ENCODE assay signal across 34 mouse cellular contexts in the genomic region with DNA sequence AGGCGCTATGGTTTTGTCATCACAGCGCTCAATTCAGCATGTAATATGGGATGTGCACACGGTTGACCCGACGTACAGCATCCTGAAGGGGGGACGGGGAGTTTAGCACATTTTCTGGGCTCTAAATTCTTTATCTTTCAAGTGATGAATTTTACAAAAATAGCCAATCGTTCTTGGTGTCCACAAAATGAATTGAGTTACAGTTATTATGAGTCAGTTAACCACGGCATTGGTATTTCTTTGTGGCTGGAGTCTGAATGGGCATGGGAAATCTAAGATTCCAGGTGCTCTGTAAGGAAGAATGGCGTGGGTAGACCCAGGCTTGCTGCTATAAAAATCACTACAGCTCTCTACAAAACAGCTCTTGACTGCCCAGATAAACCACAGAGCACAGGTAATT. TPM values are rescaled to one million over a fixed set of nuclear protein-coding genes. Genes with fewer than 3 reads are reported as not detected.
DNase-seq lines count a peak whose midpoint lies in the region; ATAC-seq and TF ChIP-seq lines count a peak whose summit lies in the region.
"Had no signal": no experiment of that assay in that cellular context is flagged by ENCODE, and none has a peak within 500 bp of the region (broad histone marks: within the 10 kb centered on the region; RNA-seq: fewer than 3 reads in every experiment).

No protein-coding gene starts in this region.

- no peaks in the 10 kb centered on the region for H3K36me3 ChIP-seq in midbrain, postnatal 0 days (ENCODE audit: insufficient read depth, low read length)
- no peaks in the 10 kb centered on the region for H3K36me3 ChIP-seq in midbrain, embryonic 15.5 days (replicated peaks)
- H3K36me3 ChIP-seq: embryonic facial prominence, embryonic 10.5 days; embryonic facial prominence, embryonic 13.5 days; forebrain, embryonic 12.5 days; forebrain, embryonic 15.5 days; G1E; heart, embryonic 12.5 days; heart, embryonic 15.5 days; hindbrain, embryonic 15.5 days had no signal

- H3K4me2 ChIP-seq in midbrain, postnatal 0 days (ENCODE audit: low read depth, low read length, poor library complexity, severe bottlenecking), result no peak overlapping the region
- no peak overlapping the region for H3K4me2 ChIP-seq in midbrain, embryonic 15.5 days
- H3K4me2 ChIP-seq: embryonic facial prominence, embryonic 13.5 days; forebrain, embryonic 12.5 days; forebrain, embryonic 15.5 days; heart, embryonic 12.5 days; heart, embryonic 15.5 days; hindbrain, embryonic 15.5 days had no signal

- H3K9ac ChIP-seq in midbrain, postnatal 0 days (replicated peaks; ENCODE audit: low read length, poor library complexity, severe bottlenecking), result no peak overlapping the region
- no peak overlapping the region for H3K9ac ChIP-seq in midbrain, embryonic 15.5 days
- H3K9ac ChIP-seq: embryonic facial prominence, embryonic 13.5 days; forebrain, embryonic 12.5 days; forebrain, embryonic 15.5 days; heart, embryonic 12.5 days; heart, embryonic 15.5 days; hindbrain, embryonic 15.5 days had no signal

- H3K9me3 ChIP-seq in midbrain, postnatal 0 days (ENCODE audit: low read length), result no peaks in the 10 kb centered on the region
- no peaks in the 10 kb centered on the region for H3K9me3 ChIP-seq in midbrain, embryonic 15.5 days
- H3K9me3 ChIP-seq: embryonic facial prominence, embryonic 10.5 days; embryonic facial prominence, embryonic 13.5 days; forebrain, embryonic 12.5 days; forebrain, embryonic 15.5 days; G1E; heart, embryonic 12.5 days; heart, embryonic 15.5 days; hindbrain, embryonic 15.5 days had no signal

- no peak overlapping the region for H3K27ac ChIP-seq in midbrain, postnatal 0 days (ENCODE audit: low read depth, low read length)
- H3K27ac ChIP-seq in midbrain, embryonic 15.5 days, result no peak overlapping the region
- H3K27ac ChIP-seq: embryonic facial prominence, embryonic 10.5 days; embryonic facial prominence, embryonic 13.5 days; forebrain, embryonic 12.5 days; forebrain, embryonic 15.5 days; heart, adult 2 months; heart, embryonic 15.5 days; hindbrain, embryonic 15.5 days had no signal

- H3K4me3 ChIP-seq in midbrain, postnatal 0 days (ENCODE audit: low read depth, low read length), result no peak overlapping the region
- no peak overlapping the region for H3K4me3 ChIP-seq in midbrain, embryonic 15.5 days
- H3K4me3 ChIP-seq: embryonic facial prominence, embryonic 10.5 days; embryonic facial prominence, embryonic 13.5 days; erythroblast, embryonic 14.5 days; forebrain, embryonic 12.5 days; forebrain, embryonic 15.5 days; heart, adult 2 months; heart, embryonic 12.5 days; heart, embryonic 15.5 days; hindbrain, embryonic 15.5 days had no signal

- 79% methylated on average over 9 of the region's 9 CpGs for WGBS in midbrain, postnatal 0 days
- 78% methylated on average over 9 of the region's 9 CpGs for WGBS in midbrain, embryonic 15.5 days

- no peaks in the 10 kb centered on the region for H3K27me3 ChIP-seq in midbrain, postnatal 0 days (ENCODE audit: insufficient read depth, low read length)
- H3K27me3 ChIP-seq in midbrain, embryonic 15.5 days (replicated peaks), result no peaks in the 10 kb centered on the region
- H3K27me3 ChIP-seq: CH12.LX; embryonic facial prominence, embryonic 13.5 days; forebrain, embryonic 12.5 days; forebrain, embryonic 15.5 days; heart, embryonic 12.5 days; heart, embryonic 15.5 days; hindbrain, embryonic 15.5 days had no signal

- TF ChIP-seq CTCF in midbrain, postnatal 0 days (IDR thresholded peaks at IDR 0.05), result no peak

- DNase-seq in heart, adult 11 months, result peak; percentile 40
- no peak for DNase-seq in heart, adult 8-10 months (ENCODE audit: low spot score)
- DNase-seq in midbrain, postnatal 0 days (ENCODE audit: low spot score), result peak; percentile 19
- peak; percentile 26 for DNase-seq in retina, postnatal 1 day
- no peak for DNase-seq in testis, postnatal 10 days (ENCODE audit: low spot score)
- DNase-seq: adrenal gland, adult 2 months; adrenal gland, postnatal 14 days; B cell, adult 2 months; cerebellum, adult 11-12 months; cerebellum, adult 8-10 months; cerebellum, postnatal 10 days; cerebellum, postnatal 36 days; embryo, embryonic 11 days; gastrocnemius, postnatal 25 days; heart, adult 2 months; heart, postnatal 14 days; heart, postnatal 4 days had no signal

- no peak for ATAC-seq in midbrain, postnatal 0 days (ENCODE audit: low FRiP score)
- no peak for ATAC-seq in midbrain, embryonic 15.5 days (replicated peaks)
- ATAC-seq: forebrain, embryonic 15.5 days had no signal

- no peaks in the 10 kb centered on the region for H3K4me1 ChIP-seq in midbrain, postnatal 0 days (ENCODE audit: insufficient read depth, low read length)
- H3K4me1 ChIP-seq in midbrain, embryonic 15.5 days, result no peaks in the 10 kb centered on the region
- H3K4me1 ChIP-seq: embryonic facial prominence, embryonic 10.5 days; embryonic facial prominence, embryonic 13.5 days; forebrain, embryonic 12.5 days; forebrain, embryonic 15.5 days; heart, embryonic 12.5 days; heart, embryonic 15.5 days; hindbrain, embryonic 15.5 days had no signal

RNA-seq across cellular contexts. Expression of gene Odaph, which starts 2.0 kb away (rescaled TPM):
- total RNA-seq in heart, adult 8-10 months (2022), result not detected
- 0.38 and 0.55 TPM in 2 replicates for total RNA-seq in midbrain, postnatal 0 days (2014; rRNA removed)
- 0.35 and 0.38 TPM in 2 replicates for polyA plus RNA-seq in midbrain, postnatal 0 days (2015; fragmentation: Nextera tagmentation; extraction: Ambion mirVana)
- polyA plus RNA-seq in midbrain, embryonic 15.5 days (2015; fragmentation: Nextera tagmentation; extraction: Ambion mirVana), result not detected in 2 replicates
- total RNA-seq: adrenal gland, adult 2 months; adrenal gland, postnatal 14 days; adrenal gland, postnatal 4 days; gastrocnemius, adult 8-10 months; gastrocnemius, postnatal 25 days; heart, adult 2 months; heart, postnatal 14 days; heart, postnatal 4 days had no signal
- polyA plus RNA-seq: adrenal gland, adult 2 months; cortical plate, adult 2 months; embryonic facial prominence, embryonic 10.5 days; embryonic facial prominence, embryonic 13.5 days; erythroblast, embryonic 14.5 days; forebrain, embryonic 12.5 days; forebrain, embryonic 15.5 days; G1E; gonadal fat pad, adult 2 months; heart, adult 2 months; heart, embryonic 12.5 days; heart, embryonic 15.5 days; hindbrain, embryonic 11.5 days; intestine, embryonic 14.5 days had no signal

RNA-seq across cellular contexts. Expression of gene Rchy1, which starts 26.4 kb away (rescaled TPM):
- total RNA-seq in heart, adult 8-10 months (2022), result 10 to 100 TPM; 30.1 to 35.5 (median 32.2) TPM
- total RNA-seq in midbrain, postnatal 0 days (2014; rRNA removed), result 36.2 and 42.7 TPM in 2 replicates
- 66.8 and 67.5 TPM in 2 replicates for polyA plus RNA-seq in midbrain, postnatal 0 days (2015; fragmentation: Nextera tagmentation; extraction: Ambion mirVana)
- 79.3 and 84.0 TPM in 2 replicates for polyA plus RNA-seq in midbrain, embryonic 15.5 days (2015; fragmentation: Nextera tagmentation; extraction: Ambion mirVana)

RNA-seq across cellular contexts. Expression of gene Cdkl2, which starts 54.4 kb away (rescaled TPM):
- 1 to 10 TPM; 4.2 to 6.9 (median 5.6) TPM for total RNA-seq in heart, adult 8-10 months (2022)
- total RNA-seq in midbrain, postnatal 0 days (2014; rRNA removed), result 20.3 and 26.1 TPM in 2 replicates
- polyA plus RNA-seq in midbrain, postnatal 0 days (2015; fragmentation: Nextera tagmentation; extraction: Ambion mirVana), result 32.4 and 33.8 TPM in 2 replicates
- 9.8 and 10.5 TPM in 2 replicates for polyA plus RNA-seq in midbrain, embryonic 15.5 days (2015; fragmentation: Nextera tagmentation; extraction: Ambion mirVana)
- polyA plus RNA-seq: erythroblast, embryonic 14.5 days had no signal

Comparison
In these comparisons a context has a peak if more than half of its experiments do, and no peak if none do; other contexts are left out.
1. DNase-seq: peak in heart, adult 11 months (single experiment), midbrain, postnatal 0 days (single experiment) and retina, postnatal 1 day (single experiment); none in heart, adult 8-10 months (single experiment) and testis, postnatal 10 days (single experiment).